Mouse (Mus musculus): ENCODE measurements around the gene Cbr3.

DNA sequence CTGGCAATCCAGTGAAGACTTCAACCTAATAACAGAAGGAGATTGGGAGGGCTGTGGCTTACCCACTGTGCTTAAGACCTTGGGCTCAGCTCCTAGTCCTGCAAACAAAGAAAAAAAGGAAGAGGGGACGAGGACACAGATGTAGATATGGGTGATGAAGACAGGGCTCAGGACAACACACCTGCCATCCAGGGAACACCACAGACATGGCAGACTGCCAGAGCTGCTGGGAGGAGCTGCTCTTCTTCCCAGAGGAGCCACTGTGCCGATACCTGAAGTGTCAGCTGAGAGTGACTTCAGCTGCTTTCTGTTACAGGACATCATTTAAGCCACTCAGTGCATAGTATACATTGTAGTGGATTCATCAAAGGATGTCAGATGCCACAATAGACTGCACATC lies 39.5 kb downstream of the Cbr3 start:
- TF ChIP-seq GATA1 (IDR thresholded peaks at IDR 0.05; ENCODE audit: low read length) (no peak), TAL1 (IDR thresholded peaks at IDR 0.05; ENCODE audit: low read length) (no peak)
